Mouse (Mus musculus) heart, embryonic 14.5 days (tissue): ENCODE data around the gene Mlst8. TPM values are rescaled to one million over a fixed set of nuclear protein-coding genes. Genes with fewer than 3 reads are reported as not detected.

ENCODE experiments used
- polyA plus RNA-seq: library from polyadenylated mRNA; unstranded; fragments of >200 nt; fragmentation: Nextera tagmentation; extraction: Ambion mirVana; gene quantifications from 2 replicates; pipeline ENCODE4 v1.2.1, GENCODE M21; 2014

Mlst8 gene
- polyA plus RNA-seq, 1 experiment from 2014 or later = 17.5 TPM

Other genes starting within 250 kb of the Mlst8 start
- 27.8 and 29.1 TPM in 2 replicates for gene Ccnf, start 227.6 kb downstream of the Mlst8 start, polyA plus RNA-seq
- 0.07 TPM in 1 of 2 replicates, not detected in the other for gene Abca17, start 128.0 kb downstream of the Mlst8 start, polyA plus RNA-seq
- gene Abca3, start 127.1 kb downstream of the Mlst8 start, polyA plus RNA-seq = 8.5 and 8.6 TPM in 2 replicates
- gene Rnps1, start 64.5 kb downstream of the Mlst8 start, polyA plus RNA-seq = 196 and 203 TPM in 2 replicates
- 283 and 294 TPM in 2 replicates for gene Eci1, start 52.4 kb downstream of the Mlst8 start, polyA plus RNA-seq
- 1.5 and 2.4 TPM in 2 replicates for gene Dnase1l2, start 36.0 kb downstream of the Mlst8 start, polyA plus RNA-seq
- gene E4f1, start 8.8 kb downstream of the Mlst8 start, polyA plus RNA-seq = 16.0 and 17.6 TPM in 2 replicates
- gene Pgp, start 8.7 kb downstream of the Mlst8 start, polyA plus RNA-seq = 65.7 and 66.6 TPM in 2 replicates
- gene Bricd5, start 5.2 kb downstream of the Mlst8 start, polyA plus RNA-seq = not detected in 2 replicates
- 0.26 and 0.62 TPM in 2 replicates for gene Caskin1, start 9.5 kb upstream of the Mlst8 start, polyA plus RNA-seq
- gene Traf7, start 48.9 kb upstream of the Mlst8 start, polyA plus RNA-seq = 68.8 and 74.4 TPM in 2 replicates
- 1.7 and 1.9 TPM in 2 replicates for gene Rab26, start 55.1 kb upstream of the Mlst8 start, polyA plus RNA-seq
- 16.8 and 18.0 TPM in 2 replicates for gene Pkd1, start 70.8 kb upstream of the Mlst8 start, polyA plus RNA-seq
- 49.1 and 51.1 TPM in 2 replicates for gene Tsc2, start 153.6 kb upstream of the Mlst8 start, polyA plus RNA-seq
- 7.3 and 7.7 TPM in 2 replicates for gene Nthl1, start 153.6 kb upstream of the Mlst8 start, polyA plus RNA-seq
- gene Slc9a3r2, start 171.2 kb upstream of the Mlst8 start, polyA plus RNA-seq = 59.6 and 60.9 TPM in 2 replicates
- gene Npw, start 179.4 kb upstream of the Mlst8 start, polyA plus RNA-seq = not detected in 2 replicates
- 18.4 and 19.4 TPM in 2 replicates for gene Zfp598, start 190.6 kb upstream of the Mlst8 start, polyA plus RNA-seq
- gene Syngr3, start 210.9 kb upstream of the Mlst8 start, polyA plus RNA-seq = 0.42 and 0.69 TPM in 2 replicates
- gene Gfer, start 217.1 kb upstream of the Mlst8 start, polyA plus RNA-seq = 29.3 and 29.7 TPM in 2 replicates
- gene Noxo1, start 217.2 kb upstream of the Mlst8 start, polyA plus RNA-seq = 0.68 and 1.1 TPM in 2 replicates
- gene Tbl3, start 228.6 kb upstream of the Mlst8 start, polyA plus RNA-seq = 39.2 and 40.2 TPM in 2 replicates
- gene Rnf151, start 239.0 kb upstream of the Mlst8 start, polyA plus RNA-seq = not detected in 2 replicates
- gene Rps2, start 239.0 kb upstream of the Mlst8 start, polyA plus RNA-seq = 919 and 1,010 TPM in 2 replicates
- 556 and 564 TPM in 2 replicates for gene Ndufb10, start 245.4 kb upstream of the Mlst8 start, polyA plus RNA-seq
- gene Rpl3l, start 248.7 kb upstream of the Mlst8 start, polyA plus RNA-seq = 1.3 and 1.7 TPM in 2 replicates